Mouse (Mus musculus) mature B cell (primary cell): Measurements from ENCODE around the gene Lim2.
"Not testable (repeated sequence)": the region's sequence is repeated elsewhere in the genome, so short reads cannot be mapped to it uniquely, and the experiment has no call there.

Experiments used
- in situ Hi-C: fragments of 300-500 bp; cut with MboI; formaldehyde crosslinking; loops from 2 replicates; pipeline ENCODE4 v1.14.3; 2019

Gene Lim2

DNA sequence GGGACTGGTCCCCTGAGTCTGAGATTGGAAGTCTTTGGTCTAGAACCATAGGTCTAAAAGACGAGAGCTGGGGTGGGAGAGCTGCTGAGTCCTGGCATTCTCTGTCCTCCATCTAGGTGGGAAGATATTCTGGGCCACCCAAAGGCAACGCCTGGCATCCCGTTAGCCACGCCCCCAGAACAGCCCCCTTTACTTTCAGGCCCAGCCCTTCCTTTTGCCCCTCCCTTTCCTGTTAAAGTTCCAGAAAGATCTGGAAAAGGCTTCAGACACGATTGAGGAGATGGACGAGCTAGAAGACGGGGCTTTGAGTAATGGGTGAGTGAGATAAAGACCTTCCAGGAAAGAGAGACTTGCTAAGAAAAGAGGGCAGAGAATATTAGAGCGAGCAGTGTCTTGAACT lies at the start of gene Lim2:
TSS of gene Lim2 (plus strand) at position 265 of the 400 bp plus-strand sequence.
- in situ Hi-C loops = no loop called here

DNA sequence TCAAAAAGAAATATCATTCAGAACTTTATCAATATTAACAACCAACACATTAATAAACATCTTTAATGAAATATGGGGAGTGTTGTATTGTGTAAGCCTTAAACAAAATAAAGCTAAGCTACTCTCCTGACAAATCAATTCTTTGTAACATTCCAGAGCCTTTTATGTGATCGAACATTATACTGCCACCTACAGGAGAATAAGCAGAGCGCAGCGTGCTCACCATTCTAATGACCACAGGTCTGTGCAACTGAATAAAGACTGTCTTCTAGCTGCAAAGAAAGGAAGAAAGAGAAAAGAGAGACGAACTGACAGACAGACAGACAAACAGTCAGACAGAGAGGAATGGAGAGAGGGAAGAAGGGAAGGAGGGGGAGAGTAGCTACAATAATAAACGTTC lies 49.2 kb upstream of the Lim2 start:
- in situ Hi-C loops = no loop called here

DNA sequence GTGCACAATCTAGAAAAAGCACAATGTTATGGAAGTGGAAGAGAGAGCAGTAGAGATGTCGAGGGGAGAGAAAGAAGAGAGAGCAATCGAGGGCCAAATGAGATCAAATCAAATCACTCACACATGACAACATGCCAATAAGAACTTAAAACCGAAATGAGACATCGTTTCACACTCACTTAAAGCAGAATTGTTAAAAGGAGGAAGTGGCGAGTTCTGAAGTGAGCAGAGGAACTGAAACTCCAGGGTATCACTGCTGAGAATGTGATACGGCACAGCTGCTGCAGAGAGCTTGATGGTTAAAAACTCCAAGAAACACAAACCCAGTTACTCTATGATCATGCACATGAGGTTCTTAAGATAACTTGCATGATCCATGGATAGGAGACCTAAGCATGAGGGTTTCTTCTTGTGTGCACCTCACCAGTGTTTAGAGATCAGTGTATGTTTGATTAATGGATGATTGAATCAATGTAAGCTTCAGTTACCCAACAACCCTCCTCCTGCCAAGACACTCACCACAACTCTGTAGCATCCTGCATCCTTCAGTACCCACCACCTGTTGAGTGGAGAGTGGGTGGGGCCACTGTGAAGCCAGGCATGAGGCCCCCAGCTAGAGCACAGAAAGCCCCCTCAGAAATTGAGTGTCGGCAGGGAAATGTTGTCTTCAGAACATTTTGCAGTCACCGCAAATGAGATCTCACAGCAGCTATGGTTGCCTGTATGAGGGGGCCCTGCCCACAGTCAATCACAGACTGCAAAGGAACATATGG lies 34.9 kb upstream of the Lim2 start:
- in situ Hi-C loops = no loop called here

DNA sequence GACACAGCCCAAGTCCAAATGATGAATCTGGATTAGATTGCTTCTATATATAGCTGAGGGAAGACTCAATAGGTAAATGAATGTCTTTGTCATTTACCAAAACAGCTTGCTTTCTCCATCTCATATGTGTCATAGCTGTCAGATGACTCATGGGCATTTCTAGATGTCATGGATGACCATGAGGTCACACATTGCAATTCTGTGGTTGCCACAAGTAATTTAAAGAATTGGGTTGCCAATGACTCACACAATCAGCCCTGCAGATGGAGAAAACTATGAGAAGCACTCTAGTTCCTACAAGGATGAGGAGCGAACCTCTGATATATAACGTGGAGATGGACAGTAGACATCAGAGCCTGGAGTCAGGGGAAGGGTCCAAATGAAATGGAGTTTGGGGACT lies 28.0 kb upstream of the Lim2 start:
- in situ Hi-C loops = no loop called here

DNA sequence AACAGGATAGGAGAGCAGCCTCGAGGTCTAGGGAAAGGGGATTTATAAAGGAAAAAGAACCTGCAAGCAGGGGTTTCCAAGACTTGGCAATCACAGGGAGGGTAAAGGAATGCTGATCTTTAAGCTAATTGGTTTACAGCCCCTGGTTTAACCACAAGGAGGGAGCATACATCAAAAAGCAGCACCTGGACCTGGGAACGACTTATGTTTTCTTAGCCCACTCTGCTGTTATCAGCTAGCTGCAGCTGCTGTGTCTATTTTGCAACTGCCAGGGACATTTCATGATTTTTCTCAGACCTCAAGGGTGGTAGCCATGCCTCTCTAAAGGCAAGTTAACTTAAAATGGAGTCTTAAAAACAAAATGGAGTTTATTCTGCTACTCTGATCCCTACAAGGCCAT lies 24.8 kb upstream of the Lim2 start:
- in situ Hi-C loops = no loop called here

DNA sequence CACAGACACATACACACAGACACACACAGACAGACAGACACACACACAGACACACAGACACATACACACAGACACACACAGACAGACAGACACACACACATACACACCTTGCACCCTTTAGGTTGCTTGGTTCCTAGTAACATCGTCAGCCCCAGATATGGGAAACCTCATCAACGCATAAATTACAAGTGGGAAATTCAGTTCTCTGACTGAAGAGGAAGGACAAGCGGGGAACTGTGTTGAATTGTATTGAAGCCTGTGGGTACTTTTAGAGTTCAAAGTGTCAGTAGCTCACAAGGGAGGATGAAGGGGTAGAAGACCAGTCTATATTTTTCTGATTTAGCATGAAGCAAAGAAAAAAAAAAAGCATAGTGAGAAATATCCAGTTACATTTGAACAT lies 19.9 kb upstream of the Lim2 start:
- in situ Hi-C loops = no loop called here

DNA sequence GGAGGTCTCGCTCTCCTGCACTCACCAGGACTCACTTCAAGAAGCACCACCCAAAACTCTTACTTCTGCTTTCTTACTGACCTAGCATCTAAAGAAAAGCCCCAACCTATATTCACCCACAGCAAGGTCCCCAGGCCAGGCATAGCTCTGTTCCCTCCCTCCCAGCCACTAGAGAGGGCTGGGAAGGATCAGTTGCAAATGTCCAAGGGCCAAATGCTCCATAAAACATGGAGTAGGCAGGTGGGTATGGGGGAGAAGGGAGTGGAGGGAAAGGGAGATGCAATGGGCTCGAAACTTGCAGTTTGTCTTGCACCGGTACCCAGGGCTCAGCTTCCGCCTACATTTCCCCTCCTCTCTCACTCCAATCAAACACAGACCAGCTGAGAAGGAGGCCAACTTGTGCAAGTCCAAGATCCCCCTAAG lies 19.3 kb upstream of the Lim2 start, which contains the start of gene Siglecg:
TSS of gene Siglecg (plus strand) at position 74 of the 423 bp plus-strand sequence.
- in situ Hi-C loops = no loop called here

DNA sequence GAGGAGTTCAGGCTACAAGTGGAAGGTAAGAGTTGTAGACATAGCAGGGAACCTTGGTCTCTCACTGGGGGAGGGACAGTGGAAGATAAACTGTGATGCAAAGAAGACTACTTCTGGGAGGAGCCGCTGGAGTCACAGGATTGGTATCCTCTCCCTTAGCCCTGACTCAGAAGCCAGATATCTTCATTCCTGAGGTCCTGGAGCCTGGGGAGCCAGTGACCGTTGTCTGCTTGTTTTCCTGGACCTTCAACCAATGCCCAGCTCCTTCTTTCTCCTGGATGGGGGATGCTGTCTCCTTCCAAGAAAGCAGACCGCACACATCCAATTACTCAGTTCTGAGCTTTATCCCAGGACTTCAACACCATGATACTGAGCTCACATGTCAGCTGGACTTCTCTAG lies 18.4 kb upstream of the Lim2 start:
- in situ Hi-C loops = no loop called here

DNA sequence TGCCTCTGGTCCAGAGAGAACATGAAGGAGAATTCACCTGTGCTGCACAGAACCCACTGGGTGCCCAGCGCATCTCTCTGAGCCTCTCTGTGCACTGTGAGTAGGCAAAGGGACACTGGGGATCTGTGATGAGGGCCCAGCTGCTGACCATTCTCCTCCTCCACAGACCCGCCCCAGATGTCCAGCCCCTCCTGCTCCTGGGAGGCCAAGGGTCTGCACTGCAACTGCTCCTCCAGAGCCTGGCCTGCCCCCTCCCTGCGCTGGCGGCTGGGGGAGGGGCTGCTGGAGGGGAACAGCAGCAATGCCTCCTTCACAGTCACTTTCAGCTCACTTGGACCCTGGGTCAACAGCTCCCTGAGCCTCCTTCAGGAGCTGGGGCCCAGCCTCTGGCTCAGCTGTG lies 15.7 kb upstream of the Lim2 start:
- in situ Hi-C loops = not testable (repeated sequence)

DNA sequence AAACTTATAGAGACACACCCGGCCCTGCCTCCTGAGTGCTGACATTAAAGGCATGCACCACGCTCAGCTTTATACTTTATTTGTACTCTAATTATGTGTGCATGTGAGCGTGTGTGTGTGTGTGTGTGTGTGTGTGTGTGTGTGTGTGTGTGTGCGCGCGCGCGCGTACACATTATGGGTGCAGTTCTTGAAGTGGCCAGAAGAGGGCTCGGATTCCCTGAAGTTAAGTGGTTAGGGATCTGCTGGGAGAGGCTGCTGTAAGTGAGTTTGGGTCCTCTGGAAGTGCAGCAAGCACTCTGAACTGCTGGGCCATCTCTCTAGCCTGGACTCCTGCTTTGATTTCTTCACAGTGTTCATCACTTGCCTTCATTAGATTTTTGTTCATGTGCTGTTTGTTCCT lies 10.2 kb upstream of the Lim2 start:
- in situ Hi-C loops = no loop called here

DNA sequence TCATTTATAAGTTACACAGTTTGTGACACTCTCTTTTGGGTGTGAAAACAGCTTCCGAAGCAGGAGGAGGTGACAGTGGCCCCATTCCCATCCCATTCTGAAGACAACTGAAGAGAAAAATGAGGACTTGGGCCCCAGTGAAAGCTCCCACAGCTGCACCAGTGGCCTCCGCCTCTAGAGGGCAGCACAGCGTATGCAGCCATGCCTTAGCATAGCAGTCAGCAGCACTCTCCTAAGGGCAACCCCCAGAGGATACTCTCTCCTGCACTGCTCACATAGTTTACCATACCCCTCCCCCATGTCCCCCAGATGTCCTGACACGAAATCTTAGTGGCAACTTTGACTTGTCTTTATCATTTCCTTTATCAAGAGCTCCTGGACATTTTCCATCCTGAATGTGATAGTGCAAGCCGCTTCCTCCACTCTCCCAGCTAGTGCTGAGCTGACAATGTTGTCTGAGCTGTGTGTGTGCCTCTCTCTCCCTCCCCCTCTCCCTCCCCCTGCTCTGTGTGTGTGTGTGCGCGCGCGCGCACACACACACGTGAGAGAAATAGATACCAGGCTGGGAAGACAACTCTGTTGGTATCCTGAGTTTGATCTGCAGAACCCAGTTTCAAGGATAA lies 4.4 kb upstream of the Lim2 start:
- in situ Hi-C loops = no loop called here

DNA sequence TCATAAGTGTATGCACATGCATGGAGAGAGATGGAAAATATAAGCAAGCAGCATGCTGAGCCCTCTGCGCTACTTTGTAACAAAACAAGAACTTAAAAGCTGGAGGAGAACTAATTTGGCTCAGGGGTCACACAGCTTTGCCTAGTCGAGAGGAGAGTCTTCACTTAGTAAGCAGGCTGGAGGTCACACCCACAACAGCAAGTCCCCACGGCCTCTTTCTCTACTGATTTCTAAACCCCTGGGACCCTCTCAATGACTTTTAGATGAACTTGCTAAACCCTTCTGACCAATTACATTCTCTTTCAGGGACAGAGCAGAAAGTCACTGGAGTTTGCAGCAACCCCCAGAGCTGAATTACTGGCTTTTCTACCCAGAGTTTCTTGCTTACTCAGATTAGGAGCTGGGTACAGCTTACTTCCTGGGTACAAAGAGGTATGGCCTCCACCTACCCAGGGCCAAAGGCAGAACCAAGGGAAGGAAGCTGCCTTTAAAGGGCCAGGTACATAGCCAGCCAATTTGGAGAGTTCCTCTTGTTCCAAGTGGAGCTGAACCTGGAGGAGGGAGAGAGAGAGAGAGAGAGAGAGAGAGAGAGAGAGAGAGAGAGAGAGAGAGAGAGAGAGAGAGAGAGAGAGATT lies 3.4 kb upstream of the Lim2 start:
- in situ Hi-C loops = no loop called here

DNA sequence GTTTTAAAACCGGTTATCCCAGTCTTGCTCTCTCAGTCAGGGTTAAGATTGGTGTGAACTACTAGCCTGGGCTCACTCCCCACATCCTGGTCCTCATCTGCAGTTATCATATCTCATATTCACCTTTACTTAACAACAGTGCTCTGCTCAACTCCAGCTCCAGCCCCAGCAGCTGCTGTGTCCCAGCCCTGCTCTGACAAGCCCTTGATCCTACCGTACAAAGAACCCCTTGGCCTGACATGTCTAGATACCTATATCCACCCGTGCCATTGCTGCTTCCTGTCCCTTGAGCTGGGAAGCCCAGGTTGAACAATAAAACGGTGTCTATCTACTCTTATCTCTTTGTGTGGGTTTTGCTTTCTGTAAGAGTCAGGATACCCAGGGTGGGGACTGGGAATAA lies 2.0 kb downstream of the Lim2 start:
- in situ Hi-C loops = no loop called here

DNA sequence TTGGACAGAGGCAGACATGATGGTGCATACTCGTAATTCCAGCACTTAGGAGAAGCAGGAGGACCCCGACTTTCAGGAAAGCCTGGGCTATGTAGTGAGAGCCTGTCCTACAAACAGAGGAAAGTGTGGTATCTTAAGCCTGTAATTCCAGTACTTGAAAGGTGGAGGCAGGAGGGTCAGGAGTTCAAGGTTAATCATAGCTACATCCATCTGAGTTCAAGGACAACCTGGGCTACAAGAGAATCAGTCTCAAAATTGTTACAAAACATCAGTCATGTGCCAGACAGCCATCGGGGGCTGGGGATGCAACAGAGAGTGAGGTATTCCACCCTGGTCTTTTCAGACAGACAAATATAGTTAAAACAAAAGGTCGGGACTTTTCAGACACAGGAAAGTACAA lies 5.4 kb downstream of the Lim2 start:
- in situ Hi-C loops = no loop called here

DNA sequence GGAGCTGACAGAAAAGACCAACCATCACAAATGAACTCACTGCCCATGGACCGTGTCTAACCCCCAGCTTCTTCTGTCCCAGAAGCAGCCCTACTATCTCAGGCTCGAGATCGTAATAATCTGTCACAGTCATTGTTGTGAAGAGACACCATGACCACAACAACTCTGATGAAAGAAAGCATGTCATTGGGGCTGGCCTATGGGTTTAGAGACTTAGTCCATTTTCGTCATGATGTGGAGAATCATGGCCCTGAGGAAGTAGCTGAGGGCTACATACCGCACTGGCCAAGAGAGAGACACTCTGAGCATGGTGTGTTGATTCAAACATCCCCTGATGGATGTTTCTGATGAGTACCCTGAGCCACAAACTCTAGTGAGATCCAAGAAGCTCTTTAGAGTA lies 7.2 kb downstream of the Lim2 start:
- in situ Hi-C loops = no loop called here

DNA sequence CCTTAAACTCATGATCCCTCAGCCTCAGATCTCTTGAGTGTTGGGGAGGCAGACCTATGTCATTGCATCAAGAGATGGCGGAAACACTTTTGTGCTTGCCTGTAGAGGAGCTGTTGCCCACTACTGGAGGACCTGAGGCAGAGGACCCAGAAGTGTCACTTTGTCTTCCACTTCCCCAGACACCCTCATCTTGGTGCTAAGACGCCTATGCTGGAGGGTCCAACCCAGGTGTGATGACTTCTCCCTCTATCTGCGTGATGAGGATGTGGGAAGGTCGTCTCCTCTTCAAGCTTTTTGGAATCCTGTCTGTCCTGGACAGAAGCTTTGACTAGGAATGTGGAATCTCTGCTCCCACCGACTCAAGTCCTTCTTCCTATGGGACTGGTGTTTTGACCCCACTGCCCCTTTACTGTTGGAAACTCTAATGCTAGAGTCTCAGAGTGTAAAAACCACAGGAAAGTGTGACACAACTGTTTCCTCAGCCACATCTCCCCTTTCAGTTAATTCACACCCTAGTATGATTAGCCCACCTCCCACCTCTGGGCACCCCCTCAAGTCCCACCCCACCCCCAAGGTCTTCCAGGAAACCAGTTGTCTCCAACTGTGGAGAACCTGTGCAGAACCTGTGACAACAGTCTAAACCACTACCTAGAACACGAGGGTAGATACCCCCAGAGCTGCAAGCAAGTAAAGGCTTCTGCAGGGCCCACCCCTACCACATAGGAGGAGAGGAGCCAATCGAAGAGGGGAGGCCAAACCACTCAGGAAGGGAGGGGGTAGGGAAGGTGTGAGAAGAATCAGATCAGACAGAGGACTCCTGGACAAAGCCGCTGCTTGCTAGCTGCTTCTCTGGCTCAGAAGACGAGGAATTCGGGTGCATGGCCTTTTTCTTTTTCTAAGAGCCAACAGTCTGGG lies 9.1 kb downstream of the Lim2 start, which contains the start of gene Nkg7:
TSS of gene Nkg7 (plus strand) at position 733 of the 915 bp plus-strand sequence.
- in situ Hi-C loops = no loop called here

DNA sequence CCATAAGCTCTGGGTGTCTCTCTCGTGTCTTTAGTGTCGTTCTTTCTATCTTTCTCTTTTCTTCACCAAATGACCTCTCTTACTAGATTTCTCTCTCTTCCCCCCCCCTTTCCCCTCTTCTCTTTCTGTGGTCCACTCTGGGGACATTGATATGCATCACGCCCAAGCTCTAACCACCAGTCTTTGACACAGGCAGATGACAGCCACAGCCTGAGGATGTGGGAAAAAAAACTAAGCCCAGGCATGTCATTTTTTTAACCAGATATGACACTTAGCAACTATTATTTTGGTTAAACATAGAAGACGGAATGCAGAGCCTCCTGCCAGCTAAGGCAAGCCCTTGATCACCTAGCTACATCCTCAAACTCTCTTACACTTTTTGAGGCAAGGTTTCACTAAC lies 11.1 kb downstream of the Lim2 start:
- in situ Hi-C loops = no loop called here

DNA sequence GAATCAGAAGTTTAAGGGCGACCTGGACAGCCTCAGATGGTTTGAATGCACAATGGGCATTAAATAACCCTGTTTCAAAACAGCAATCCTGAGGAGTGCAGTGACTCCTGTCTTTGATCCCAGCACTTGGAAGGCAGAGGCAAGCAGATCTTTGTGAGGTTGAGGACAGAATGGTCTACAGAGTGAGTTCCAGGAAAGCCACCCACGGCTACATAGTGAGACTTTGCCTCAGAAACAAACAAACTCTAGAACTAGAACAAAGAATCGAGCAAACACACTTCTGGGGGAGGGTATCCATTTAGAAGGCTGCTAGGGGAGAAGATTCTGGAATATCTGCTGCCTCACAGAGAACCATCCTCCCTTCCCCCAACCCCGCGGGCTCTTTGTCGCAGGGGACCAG lies 13.0 kb downstream of the Lim2 start, which contains the start of gene Cldnd2:
TSS of gene Cldnd2 (plus strand) at position 301 of the 400 bp plus-strand sequence.
- in situ Hi-C loops = no loop called here

DNA sequence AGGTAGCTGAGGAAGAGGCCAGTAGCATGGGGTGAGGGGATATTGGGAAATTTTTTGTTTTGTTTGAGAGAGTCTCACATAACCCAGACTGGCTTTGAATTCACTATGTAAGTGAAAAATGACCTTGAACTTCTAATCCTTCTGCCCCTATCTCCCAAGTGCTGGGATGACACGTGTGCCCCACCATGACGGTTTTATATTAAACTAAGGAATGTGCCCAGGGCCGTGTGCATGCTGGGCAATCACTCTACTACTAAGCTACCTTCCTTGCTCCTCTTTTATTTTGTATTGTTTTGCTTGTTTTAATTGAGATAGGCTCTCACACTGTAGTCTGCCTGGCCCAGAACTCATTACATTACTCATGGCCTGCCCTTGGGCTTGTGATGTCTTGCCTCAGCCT lies 13.6 kb downstream of the Lim2 start:
- in situ Hi-C loops = no loop called here

DNA sequence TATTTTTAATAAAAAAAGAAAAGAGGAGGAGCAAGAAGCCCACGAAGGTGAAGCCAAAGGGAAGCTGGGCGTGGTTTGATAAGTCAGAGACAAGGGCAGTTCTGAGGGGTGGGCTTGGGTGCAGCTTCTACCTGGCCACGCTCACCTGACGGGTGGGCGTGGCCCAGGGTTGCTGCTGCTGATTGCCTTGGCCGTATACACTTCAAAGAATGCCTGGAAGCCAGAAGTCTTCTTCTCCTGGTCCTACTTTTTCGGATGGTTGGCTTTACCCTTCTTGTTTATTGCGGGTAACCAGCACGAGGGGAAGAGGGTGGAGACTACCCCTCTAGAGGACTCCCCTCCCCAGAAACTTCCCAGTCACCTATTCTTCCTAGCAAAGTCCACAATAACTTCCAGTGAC lies 15.2 kb downstream of the Lim2 start:
- in situ Hi-C loops = no loop called here

DNA sequence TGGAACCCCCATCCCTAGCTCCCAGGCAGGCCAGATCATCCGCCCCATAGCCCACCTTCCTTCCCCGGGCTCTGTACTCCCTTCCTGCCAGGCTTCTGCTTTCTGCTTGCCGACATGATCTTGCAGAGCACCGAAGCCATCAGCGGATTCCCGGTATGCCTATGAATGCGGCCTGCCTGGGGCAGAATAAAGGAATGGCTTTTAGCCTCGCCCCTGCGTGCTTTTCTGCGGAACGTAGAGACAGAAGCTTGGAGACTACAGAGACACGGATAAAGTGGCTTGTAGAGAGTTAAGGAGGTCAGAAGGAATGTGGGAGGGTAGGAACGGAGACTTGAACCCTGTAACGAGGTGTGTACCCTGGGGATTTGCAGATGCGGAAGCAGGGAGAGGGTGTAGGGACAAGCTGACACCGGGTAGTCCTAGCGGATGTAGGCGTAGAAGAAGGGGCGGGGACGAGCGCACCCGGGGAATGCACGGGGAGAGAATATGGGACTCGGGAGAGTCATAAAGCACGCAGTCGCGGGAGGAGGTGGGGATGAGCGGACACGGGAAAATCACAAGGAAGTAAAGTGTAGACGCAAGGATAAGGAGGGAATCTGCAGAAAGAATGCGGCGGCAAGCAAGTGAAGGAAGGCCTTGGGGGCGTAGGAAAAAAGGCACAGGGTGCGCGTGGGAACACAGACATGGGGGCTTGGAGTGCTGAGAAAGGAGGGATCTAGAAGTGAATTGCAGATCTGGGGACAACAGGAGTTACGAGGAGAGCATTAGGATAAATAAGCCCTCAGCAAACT lies 15.9 kb downstream of the Lim2 start:
- in situ Hi-C loops = no loop called here
